Mouse (Mus musculus): ENCODE data around the gene Dab1. TPM values are rescaled to one million over a fixed set of nuclear protein-coding genes. Genes with fewer than 3 reads are reported as not detected.

Dab1 gene
- polyA plus RNA-seq, 2 experiments = 0.19 to 0.34 TPM

DNA sequence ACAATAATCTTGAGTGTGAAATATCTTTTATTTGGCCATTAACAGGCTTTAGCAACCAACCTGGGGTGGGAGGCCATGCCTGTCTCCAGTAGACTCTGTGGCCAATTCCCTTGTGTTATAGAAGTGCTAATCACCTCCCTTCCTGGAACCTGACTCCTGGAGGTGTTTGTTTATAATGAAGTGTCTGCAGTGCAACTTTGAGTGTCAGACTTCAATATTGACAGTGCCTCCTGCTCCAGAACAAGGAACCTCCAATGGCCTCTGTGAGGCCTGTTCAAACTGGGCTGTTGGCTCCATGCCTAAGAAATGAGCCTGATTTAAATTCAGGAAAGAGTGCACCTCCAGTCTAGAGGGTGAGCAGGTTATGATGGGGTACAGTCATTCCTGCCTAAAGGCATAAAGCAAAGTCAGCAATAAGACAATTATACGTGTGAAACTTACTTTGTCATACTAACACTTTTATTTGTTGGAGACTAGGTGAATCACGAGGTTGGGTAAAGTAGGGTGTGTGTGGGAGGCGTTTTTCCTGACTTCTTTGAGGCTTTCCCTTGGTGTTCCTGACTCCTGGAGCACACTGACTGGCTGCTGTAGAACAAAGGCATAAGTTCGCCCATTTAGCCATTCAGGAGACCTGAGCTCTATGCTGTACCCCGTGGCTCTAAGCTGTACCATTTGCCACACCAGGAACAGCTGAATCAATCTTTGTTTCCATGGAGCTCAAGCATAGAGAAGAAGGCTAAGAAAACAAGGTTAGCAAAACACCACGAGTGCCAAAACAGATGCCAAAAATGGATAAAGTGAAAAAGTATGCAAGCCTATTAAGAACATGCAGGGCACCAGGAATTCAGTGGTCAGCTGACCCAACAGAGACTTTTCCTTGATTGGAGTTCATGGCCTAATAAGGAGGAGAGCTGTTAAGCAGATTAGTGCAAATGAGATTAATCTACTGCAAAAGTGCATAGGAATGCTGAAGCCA is 978.6 kb downstream of the Dab1 start:
- no peak for DNase-seq (ENCODE audit: low read depth in 3 of 3, low spot score in 3 of 3)
- TF ChIP-seq CTCF (IDR thresholded peaks at IDR 0.05; ENCODE audit: low read depth) (no peak), EP300 (IDR thresholded peaks at IDR 0.05; ENCODE audit: low read depth) (no peak)
- ATAC-seq (ENCODE audit: insufficient read depth) = no peak
- Histone ChIP-seq H3K27me3 (ENCODE audit: control insufficient read depth, insufficient read depth, low read length) (no peaks in the 10 kb centered on the region), H3K9me3 (ENCODE audit: control insufficient read depth, low read length) (no peaks in the 10 kb centered on the region), H3K36me3 (replicated peaks; ENCODE audit: control insufficient read depth, insufficient read depth, low read depth) (no peaks in the 10 kb centered on the region), H3K27ac (no peak overlapping the region), H3K4me2 (ENCODE audit: low read depth) (no peak overlapping the region), H3K4me3 (ENCODE audit: insufficient read depth in 1 of 2, low read depth in 2 of 2, low read length in 2 of 2) (no peak overlapping the region), H3K4me1 (replicated peaks; ENCODE audit: control insufficient read depth in 2 of 2, insufficient read depth in 2 of 2, low read length in 1 of 2) (no peaks in the 10 kb centered on the region), H3K9ac (replicated peaks) (no peak overlapping the region)
- WGBS (ENCODE audit: insufficient replicate concordance) = 43% methylated on average over 6 of the region's 6 CpGs

DNA sequence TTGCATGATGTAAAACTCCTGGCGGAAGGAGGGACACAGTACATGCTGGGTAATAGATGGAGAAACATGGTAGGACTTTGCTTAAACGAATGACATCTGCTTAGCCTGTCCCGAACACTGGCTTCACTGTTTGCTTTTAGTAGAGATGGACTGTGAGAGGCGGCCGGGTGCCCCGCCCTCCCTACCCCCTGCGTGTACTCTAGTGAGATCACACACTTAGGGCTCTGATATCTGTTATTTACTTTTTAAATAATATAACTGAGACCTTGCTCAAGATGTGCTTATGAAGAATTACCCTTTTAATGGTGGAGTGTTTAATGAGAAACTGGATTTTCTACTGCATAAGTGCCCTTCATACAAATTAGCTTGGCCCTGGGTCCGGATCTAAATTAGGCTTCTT is 983.6 kb downstream of the Dab1 start:
- no peaks in the 10 kb centered on the region for H3K9me3 ChIP-seq (ENCODE audit: control insufficient read depth, low read length)
- ATAC-seq (ENCODE audit: insufficient read depth) (no peak), DNase-seq (ENCODE audit: low read depth in 3 of 3, low spot score in 3 of 3) (no peak)
- 59% methylated on average over 8 of the region's 8 CpGs for WGBS (ENCODE audit: insufficient replicate concordance)
- TF ChIP-seq CTCF (IDR thresholded peaks at IDR 0.05; ENCODE audit: low read depth) = no peak
- no peak for TF ChIP-seq EP300 (IDR thresholded peaks at IDR 0.05; ENCODE audit: low read depth)
- H3K4me1 ChIP-seq (replicated peaks; ENCODE audit: control insufficient read depth in 2 of 2, insufficient read depth in 2 of 2, low read length in 1 of 2) = no peaks in the 10 kb centered on the region
- no peak overlapping the region for H3K27ac ChIP-seq
- H3K4me3 ChIP-seq (ENCODE audit: insufficient read depth in 1 of 2, low read depth in 2 of 2, low read length in 2 of 2) = no peak overlapping the region
- H3K4me2 ChIP-seq (ENCODE audit: low read depth) = no peak overlapping the region
- no peaks in the 10 kb centered on the region for H3K27me3 ChIP-seq (ENCODE audit: control insufficient read depth, insufficient read depth, low read length)
- H3K9ac ChIP-seq (replicated peaks) = no peak overlapping the region
- no peaks in the 10 kb centered on the region for H3K36me3 ChIP-seq (replicated peaks; ENCODE audit: control insufficient read depth, insufficient read depth, low read depth)

GRCm38 (mm10) chr4:104604298-104604697 is 985.1 kb downstream of the Dab1 start:
- TF ChIP-seq EP300 (IDR thresholded peaks at IDR 0.05; ENCODE audit: low read depth) (no peak), CTCF (IDR thresholded peaks at IDR 0.05; ENCODE audit: low read depth) (no peak)
- no peaks in the 10 kb centered on the region for H3K27me3 ChIP-seq (ENCODE audit: control insufficient read depth, insufficient read depth, low read length)
- H3K9me3 ChIP-seq (ENCODE audit: control insufficient read depth, low read length) = no peaks in the 10 kb centered on the region
- no peak overlapping the region for H3K27ac ChIP-seq
- DNase-seq (ENCODE audit: low read depth in 3 of 3, low spot score in 3 of 3) (no peak), ATAC-seq (ENCODE audit: insufficient read depth) (no peak)
- H3K36me3 ChIP-seq (replicated peaks; ENCODE audit: control insufficient read depth, insufficient read depth, low read depth) = no peaks in the 10 kb centered on the region
- no peak overlapping the region for H3K4me2 ChIP-seq (ENCODE audit: low read depth)
- 62% methylated on average over 2 of the region's 2 CpGs for WGBS (ENCODE audit: insufficient replicate concordance)
- H3K4me3 ChIP-seq (ENCODE audit: insufficient read depth in 1 of 2, low read depth in 2 of 2, low read length in 2 of 2) = no peak overlapping the region
- H3K4me1 ChIP-seq (replicated peaks; ENCODE audit: control insufficient read depth in 2 of 2, insufficient read depth in 2 of 2, low read length in 1 of 2) = no peaks in the 10 kb centered on the region
- H3K9ac ChIP-seq (replicated peaks) = no peak overlapping the region

DNA sequence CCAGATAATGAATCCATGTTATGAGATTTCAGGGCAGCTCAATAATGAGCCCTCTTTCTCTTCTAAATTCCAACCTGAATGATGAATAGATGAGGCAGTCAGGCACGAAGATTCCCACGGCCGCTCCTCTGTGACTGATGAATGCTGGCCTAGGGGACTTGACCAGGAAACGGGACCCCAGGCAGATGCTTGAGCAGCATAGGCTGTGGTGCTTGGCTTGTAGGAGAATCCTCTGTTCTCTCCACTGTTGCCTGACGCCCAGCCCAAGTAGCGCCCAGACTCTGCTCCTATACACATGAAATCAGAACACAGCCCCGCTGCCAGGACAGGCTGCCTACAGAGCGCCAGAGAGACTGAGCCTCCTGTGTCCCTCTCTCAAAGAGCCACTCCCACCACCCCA is 987.7 kb downstream of the Dab1 start:
- H3K4me3 ChIP-seq (ENCODE audit: insufficient read depth in 1 of 2, low read depth in 2 of 2, low read length in 2 of 2) = no peak overlapping the region
- DNase-seq (ENCODE audit: low read depth in 3 of 3, low spot score in 3 of 3) = no peak
- no peaks in the 10 kb centered on the region for H3K36me3 ChIP-seq (replicated peaks; ENCODE audit: control insufficient read depth, insufficient read depth, low read depth)
- H3K9ac ChIP-seq (replicated peaks) = no peak overlapping the region
- no peak overlapping the region for H3K27ac ChIP-seq
- no peaks in the 10 kb centered on the region for H3K9me3 ChIP-seq (ENCODE audit: control insufficient read depth, low read length)
- no peak for ATAC-seq (ENCODE audit: insufficient read depth)
- TF ChIP-seq CTCF (IDR thresholded peaks at IDR 0.05; ENCODE audit: low read depth) = no peak
- TF ChIP-seq EP300 (IDR thresholded peaks at IDR 0.05; ENCODE audit: low read depth) = no peak
- no peaks in the 10 kb centered on the region for H3K4me1 ChIP-seq (replicated peaks; ENCODE audit: control insufficient read depth in 2 of 2, insufficient read depth in 2 of 2, low read length in 1 of 2)
- 73% methylated on average over 8 of the region's 8 CpGs for WGBS (ENCODE audit: insufficient replicate concordance)
- H3K4me2 ChIP-seq (ENCODE audit: low read depth) = no peak overlapping the region
- no peaks in the 10 kb centered on the region for H3K27me3 ChIP-seq (ENCODE audit: control insufficient read depth, insufficient read depth, low read length)

DNA sequence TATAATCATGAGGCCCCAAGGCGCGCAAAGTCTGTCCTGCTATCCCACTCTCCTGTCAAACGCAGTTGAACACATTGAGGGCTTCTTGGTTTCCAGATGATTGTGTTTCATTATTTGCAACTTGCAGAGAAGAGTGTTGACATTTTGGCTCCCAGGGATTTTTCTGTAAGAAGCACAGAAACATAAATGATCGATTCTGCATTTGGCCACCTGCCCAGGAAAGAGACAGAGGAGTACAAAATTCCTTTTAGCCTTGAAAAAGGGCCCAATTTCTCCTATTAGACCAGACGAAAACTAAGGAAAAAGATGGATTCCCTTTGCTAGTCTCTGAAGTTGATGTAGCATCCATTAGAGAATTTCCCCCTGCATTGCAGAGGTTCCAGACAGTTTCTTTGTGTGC is 988.5 kb downstream of the Dab1 start:
- TF ChIP-seq CTCF (IDR thresholded peaks at IDR 0.05; ENCODE audit: low read depth) (no peak), EP300 (IDR thresholded peaks at IDR 0.05; ENCODE audit: low read depth) (no peak)
- ATAC-seq (ENCODE audit: insufficient read depth) (no peak), DNase-seq (ENCODE audit: low read depth in 3 of 3, low spot score in 3 of 3) (no peak)
- no peaks in the 10 kb centered on the region for H3K9me3 ChIP-seq (ENCODE audit: control insufficient read depth, low read length)
- H3K36me3 ChIP-seq (replicated peaks; ENCODE audit: control insufficient read depth, insufficient read depth, low read depth) = no peaks in the 10 kb centered on the region
- no peak overlapping the region for H3K4me2 ChIP-seq (ENCODE audit: low read depth)
- no peak overlapping the region for H3K9ac ChIP-seq (replicated peaks)
- no peak overlapping the region for H3K27ac ChIP-seq
- H3K27me3 ChIP-seq (ENCODE audit: control insufficient read depth, insufficient read depth, low read length) = no peaks in the 10 kb centered on the region
- H3K4me1 ChIP-seq (replicated peaks; ENCODE audit: control insufficient read depth in 2 of 2, insufficient read depth in 2 of 2, low read length in 1 of 2) = no peaks in the 10 kb centered on the region
- no peak overlapping the region for H3K4me3 ChIP-seq (ENCODE audit: insufficient read depth in 1 of 2, low read depth in 2 of 2, low read length in 2 of 2)
- 72% methylated on average over 5 of the region's 5 CpGs for WGBS (ENCODE audit: insufficient replicate concordance)
